Mouse (Mus musculus) embryo, embryonic 9.5 days (tissue): ENCODE data around the gene Ablim2.

Experiments used
- DNase-seq: peaks from one replicate; pipeline ENCODE4 v3.0.0-alpha.2; 2017; ENCODE audit errors: extremely low spot score

Ablim2 gene

GRCm38 (mm10) chr5:35770246-35770645 lies 12.6 kb downstream of the Ablim2 start:
- DNase-seq: no peak

- no peak for DNase-seq
These were observed 13.4 kb downstream of the Ablim2 start for GRCm38 (mm10) chr5:35770891-35771663.

GRCm38 (mm10) chr5:35773274-35774136 lies 15.8 kb downstream of the Ablim2 start:
- DNase-seq: no peak

DNA sequence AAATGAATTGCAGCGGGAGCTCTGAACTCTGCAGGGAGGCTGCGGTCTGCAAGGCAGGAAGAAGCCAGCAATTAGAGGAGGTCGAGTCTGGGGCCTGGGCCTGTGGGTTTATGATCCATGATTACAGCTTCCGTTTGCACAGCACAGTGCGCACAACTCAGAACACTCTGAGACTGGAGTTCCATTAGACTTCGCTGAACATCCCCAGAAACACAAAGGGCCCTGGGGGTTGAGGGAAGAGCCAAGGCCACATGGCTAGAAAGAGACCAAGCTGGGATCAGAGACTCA lies 16.4 kb downstream of the Ablim2 start:
- DNase-seq: no peak

DNA sequence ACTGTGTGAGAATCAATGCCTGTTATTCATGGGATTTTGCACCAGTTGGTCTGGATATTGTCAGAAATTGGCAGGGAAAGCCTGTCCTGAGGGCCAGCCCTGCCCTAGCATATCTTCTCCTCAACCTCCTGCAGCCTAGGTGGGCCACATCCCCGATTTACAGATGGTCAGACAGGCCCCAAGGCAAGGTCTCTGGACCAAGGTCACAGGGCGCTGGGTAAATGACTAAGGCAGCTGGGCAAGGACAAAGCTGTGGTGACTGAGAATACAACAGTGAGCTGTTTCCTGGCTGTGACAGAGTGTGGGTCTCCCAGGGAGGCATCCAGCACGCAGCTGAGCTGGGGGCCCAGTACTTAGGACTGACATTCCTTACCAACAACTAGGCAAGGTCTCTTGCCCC lies 23.4 kb downstream of the Ablim2 start:
- no peak for DNase-seq

GRCm38 (mm10) chr5:35782648-35783180 lies 25.0 kb downstream of the Ablim2 start:
- DNase-seq: no peak

GRCm38 (mm10) chr5:35785853-35786252 lies 28.2 kb downstream of the Ablim2 start:
- DNase-seq: no peak

- DNase-seq: no peak
These were observed 30.2 kb downstream of the Ablim2 start for GRCm38 (mm10) chr5:35787847-35788246.

DNA sequence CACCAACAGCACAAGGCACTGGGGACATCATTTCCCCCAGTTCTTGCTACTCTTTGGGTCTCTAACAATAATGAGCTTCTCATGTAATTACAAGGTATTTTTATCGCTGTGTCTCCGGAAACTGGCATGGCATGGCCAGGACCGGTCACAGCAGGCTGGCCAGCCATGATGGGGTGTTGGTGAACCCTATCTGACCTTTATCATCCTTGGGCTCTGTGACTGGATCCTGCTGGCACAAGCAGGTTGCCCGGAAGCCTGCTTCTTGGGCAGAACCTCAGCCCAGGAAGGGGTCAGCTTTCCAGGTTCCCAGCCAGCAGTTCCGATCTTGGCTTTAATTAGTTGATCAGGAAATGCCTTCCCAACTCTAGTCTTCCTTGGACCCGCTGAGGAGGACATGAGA lies 31.0 kb downstream of the Ablim2 start:
- no peak for DNase-seq

DNA sequence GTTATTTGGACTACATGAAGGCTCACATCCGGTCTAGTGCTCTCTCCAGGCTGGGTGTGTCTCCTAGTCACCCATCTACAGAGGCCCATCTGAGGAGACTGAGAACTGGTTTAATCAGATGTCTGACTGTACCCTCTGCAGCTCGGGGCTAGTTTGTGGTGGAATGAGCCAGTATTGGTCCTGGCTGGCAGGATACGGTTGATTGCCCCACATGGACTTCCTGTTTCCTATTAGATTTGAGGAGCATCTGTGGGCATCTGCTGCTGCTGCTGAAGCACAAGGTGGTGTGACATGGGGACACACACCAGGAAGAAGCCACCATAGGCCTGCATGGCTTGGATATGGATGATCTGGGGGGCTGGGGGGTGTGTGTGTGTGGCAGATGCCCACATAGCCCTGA lies 32.0 kb downstream of the Ablim2 start:
- no peak for DNase-seq

GRCm38 (mm10) chr5:35790387-35791065 lies 32.8 kb downstream of the Ablim2 start:
- DNase-seq: no peak

- DNase-seq: no peak
These were observed 36.3 kb downstream of the Ablim2 start for GRCm38 (mm10) chr5:35793971-35794370.

DNA sequence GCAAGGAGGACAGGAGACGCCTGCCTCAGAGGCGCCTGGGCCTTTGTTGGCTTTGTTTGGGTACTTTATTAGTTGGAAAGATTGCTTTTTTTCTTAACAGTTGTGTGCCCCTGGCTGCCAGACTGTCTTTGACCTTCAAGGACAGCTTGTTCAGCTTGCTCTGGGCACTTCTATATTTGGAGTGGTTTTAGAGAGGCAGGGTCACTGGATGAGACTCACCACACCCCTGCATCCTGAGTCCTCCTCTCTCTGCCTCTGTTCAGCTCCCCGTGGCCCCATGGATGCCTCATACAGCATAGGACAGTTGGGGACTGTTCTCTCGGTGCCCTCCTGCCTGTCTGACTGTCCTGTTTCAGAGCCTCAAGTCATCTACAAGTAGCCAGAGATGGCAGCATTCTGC lies 37.3 kb downstream of the Ablim2 start:
- DNase-seq: no peak

DNA sequence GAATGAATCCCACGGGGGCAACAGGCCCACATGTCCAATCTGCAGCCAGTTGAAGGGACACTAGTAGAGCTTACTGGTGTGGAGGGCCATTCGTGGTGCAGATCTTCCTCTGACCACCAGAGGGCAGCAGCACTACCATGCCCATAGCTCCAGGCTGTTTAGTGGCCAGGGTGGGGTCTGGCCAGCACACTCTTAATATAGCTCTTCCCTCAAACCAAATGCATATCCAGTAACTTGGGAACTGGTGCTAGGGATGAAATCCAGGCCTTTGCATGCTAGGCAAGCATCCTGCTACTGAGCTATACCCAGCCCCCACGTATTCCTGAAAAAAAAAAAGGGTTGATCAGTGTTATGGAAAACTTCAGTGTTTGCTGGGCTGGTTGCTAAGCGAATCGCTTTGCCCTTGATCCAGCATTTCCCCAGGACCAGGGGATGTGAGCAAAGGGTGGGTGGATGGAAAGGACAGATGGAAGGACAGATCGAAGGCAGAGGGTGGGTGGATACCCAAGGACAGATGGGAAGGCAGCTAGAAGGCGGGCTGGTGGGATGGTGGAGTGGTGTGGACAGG lies 37.9 kb downstream of the Ablim2 start:
- peak; percentile 60 for DNase-seq

- DNase-seq: no peak
These were observed 38.5 kb downstream of the Ablim2 start for GRCm38 (mm10) chr5:35796136-35796535.

GRCm38 (mm10) chr5:35799090-35799489 lies 41.4 kb downstream of the Ablim2 start:
- no peak for DNase-seq

- no peak for DNase-seq
These were observed 45.7 kb downstream of the Ablim2 start for GRCm38 (mm10) chr5:35803416-35803815.

DNA sequence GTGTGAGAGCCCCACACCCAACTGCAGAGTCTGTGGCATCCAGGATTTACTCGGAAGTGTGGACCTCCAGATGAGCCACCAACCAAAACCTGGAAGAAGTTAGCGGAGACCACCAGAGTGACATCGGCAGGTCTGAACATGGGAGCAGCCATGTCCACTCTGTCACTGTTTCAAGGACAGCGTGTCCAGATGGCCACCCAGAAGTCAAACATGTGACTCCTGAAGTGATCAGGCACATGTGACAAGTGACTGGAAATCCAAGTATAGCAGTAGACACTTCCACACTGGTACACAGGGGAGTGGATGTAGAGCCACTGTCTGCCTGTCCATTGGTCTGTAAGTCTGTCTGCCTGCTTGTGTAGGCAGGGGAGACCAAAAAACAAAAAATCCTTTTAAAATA lies 47.0 kb downstream of the Ablim2 start:
- DNase-seq: no peak

GRCm38 (mm10) chr5:35805209-35805608 lies 47.5 kb downstream of the Ablim2 start:
- DNase-seq: no peak

DNA sequence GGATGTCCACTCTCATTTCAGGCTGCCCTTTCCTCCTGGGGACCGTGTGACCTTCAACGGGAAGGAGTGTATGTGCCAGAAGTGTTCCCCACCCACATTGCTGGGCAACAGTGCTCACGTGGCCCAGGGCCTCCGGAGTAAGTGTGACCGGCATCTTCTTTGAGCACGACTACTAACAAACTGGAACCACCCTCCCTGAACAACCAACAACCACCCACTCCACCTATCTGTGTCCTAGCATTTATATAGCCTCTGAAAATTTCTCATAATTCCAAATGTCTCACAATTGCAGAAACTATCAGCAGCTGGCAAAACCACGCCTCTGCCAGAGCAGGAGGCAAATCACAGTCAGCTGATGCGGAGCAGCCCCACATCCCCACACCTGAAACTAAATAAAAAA lies 49.3 kb downstream of the Ablim2 start:
- no peak for DNase-seq

GRCm38 (mm10) chr5:35810526-35810925 lies 52.8 kb downstream of the Ablim2 start:
- DNase-seq: no peak

DNA sequence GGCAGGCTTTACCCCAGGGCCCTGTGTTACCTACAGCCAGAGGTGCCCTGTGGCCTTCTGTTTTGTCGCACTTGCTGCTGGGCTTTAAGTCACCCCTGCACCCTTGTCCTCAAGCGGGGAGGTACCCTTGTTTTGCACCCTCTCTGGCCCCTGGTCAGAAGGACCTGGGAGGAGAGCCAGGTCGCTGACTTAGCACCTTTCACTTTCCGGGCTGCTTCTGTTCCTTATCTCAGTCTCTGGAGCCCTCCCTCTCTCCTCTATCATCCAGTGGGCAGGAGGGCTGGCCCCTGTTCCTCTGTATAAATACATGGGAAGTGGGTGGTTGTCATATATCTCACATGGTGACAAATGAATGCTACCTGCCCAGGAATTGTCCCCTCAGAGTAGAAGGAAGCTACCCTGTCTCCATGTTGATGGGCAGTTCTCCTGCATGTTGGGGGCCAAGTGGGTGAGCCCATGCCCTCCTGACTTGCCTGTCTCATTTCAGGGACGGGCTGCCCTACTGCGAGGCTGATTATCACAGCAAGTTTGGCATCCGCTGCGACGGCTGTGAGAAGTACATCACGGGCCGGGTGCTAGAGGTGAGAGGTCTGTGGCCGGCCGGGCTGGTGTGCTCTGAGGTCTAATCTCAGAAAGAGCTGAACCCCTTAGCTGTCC lies 54.1 kb downstream of the Ablim2 start:
- no peak for DNase-seq
